Mouse (Mus musculus) intestine, embryonic 15.5 days (tissue): ENCODE results near the gene Timm9. TPM values are rescaled to one million over a fixed set of nuclear protein-coding genes. Genes with fewer than 3 reads are reported as not detected.
A peak's percentile ranks its signal among the peaks of the same experiment; 100 is the strongest.
"Not testable (repeated sequence)": the region's sequence is repeated elsewhere in the genome, so short reads cannot be mapped to it uniquely, and the experiment has no call there.

ENCODE experiments used
- ATAC-seq: fragments of 200-750 bp; cut with Nextera tagmentation; 2 replicates; pipeline ENCODE4 v1.8.0; 2017; ENCODE audit warnings: moderate TSS enrichment, moderate library complexity
- H3K27ac ChIP-seq: fragments of 300-500 bp; sonication (generic); 2 replicates; pipeline ENCODE4 v1.5.1; 2015; ENCODE audit warnings: mild to moderate bottlenecking, inconsistent platforms
- H3K27me3 ChIP-seq: fragments of 300-500 bp; sonication (generic); replicated peaks from 2 replicates; pipeline ENCODE4 v1.6.1; 2015; ENCODE audit warnings: inconsistent platforms
- H3K36me3 ChIP-seq: fragments of 300-500 bp; sonication (generic); 2 replicates; pipeline ENCODE4 v1.6.1; 2015; ENCODE audit warnings: inconsistent platforms
- H3K4me1 ChIP-seq: fragments of 300-500 bp; sonication (generic); replicated peaks from 2 replicates; pipeline ENCODE4 v1.6.1; 2015; ENCODE audit warnings: inconsistent platforms
- H3K4me2 ChIP-seq: fragments of 300-500 bp; sonication (generic); replicated peaks from 2 replicates; pipeline ENCODE4 v1.6.1; 2015; ENCODE audit warnings: mild to moderate bottlenecking, inconsistent platforms
- H3K4me3 ChIP-seq: fragments of 300-500 bp; sonication (generic); replicated peaks from 2 replicates; pipeline ENCODE4 v1.5.1; 2015; ENCODE audit warnings: inconsistent platforms
- H3K9ac ChIP-seq: fragments of 300-500 bp; sonication (generic); 2 replicates; pipeline ENCODE4 v1.6.1; 2015; ENCODE audit warnings: inconsistent platforms
- H3K9me3 ChIP-seq: fragments of 300-500 bp; sonication (generic); 2 replicates; pipeline ENCODE4 v1.6.1; 2016; ENCODE audit warnings: inconsistent platforms
- WGBS: fragments of 180-500 bp; shearing (Covaris S2); methylation state at CpG from one replicate; pipeline ENCODE4 v1.1.7; 2015; 5-methylcytosine and 5-hydroxymethylcytosine counted together
- polyA plus RNA-seq: library from polyadenylated mRNA; unstranded; fragments of >200 nt; fragmentation: Nextera tagmentation; extraction: Ambion mirVana; gene quantifications from 2 replicates; pipeline ENCODE4 v1.2.1, GENCODE M21; 2015

Gene Timm9
- polyA plus RNA-seq, 1 experiment from 2014 or later, result 109 TPM

- no peak overlapping the region for H3K4me2 ChIP-seq
- no peaks in the 10 kb centered on the region for H3K27me3 ChIP-seq
- H3K27ac ChIP-seq, result no peak overlapping the region
- 79% methylated on average over 5 of the region's 5 CpGs for WGBS
- peaks cover 5% of the 10 kb centered on the region; the same call in 1 of the 2 replicates for H3K4me1 ChIP-seq
- H3K4me3 ChIP-seq, result no peak overlapping the region
- no peak for ATAC-seq
- no peaks in the 10 kb centered on the region for H3K9me3 ChIP-seq
- H3K36me3 ChIP-seq, result peaks cover 23% of the 10 kb centered on the region
- H3K9ac ChIP-seq, result no peak overlapping the region
Measured at GRCm38 (mm10) chr12:71139258-71139828, 2.9 kb upstream of the Timm9 start.

GRCm38 (mm10) chr12:71137686-71138085 is 1.2 kb upstream of the Timm9 start:
- ATAC-seq, result no peak
- peak overlapping the region; percentile 56 for H3K9ac ChIP-seq
- H3K9me3 ChIP-seq, result no peaks in the 10 kb centered on the region
- H3K27ac ChIP-seq, result no peak overlapping the region
- peaks cover 5% of the 10 kb centered on the region; the same call in 1 of the 2 replicates for H3K4me1 ChIP-seq
- H3K36me3 ChIP-seq, result peaks cover 18% of the 10 kb centered on the region
- peak overlapping the region; percentile 94 for H3K4me3 ChIP-seq
- WGBS, result 2% methylated on average over 11 of the region's 11 CpGs
- H3K4me2 ChIP-seq, result peak overlapping the region; percentile 84
- no peaks in the 10 kb centered on the region for H3K27me3 ChIP-seq

- Histone ChIP-seq H3K27me3 (no peaks in the 10 kb centered on the region), H3K9ac (peak overlapping the region; percentile 89), H3K4me3 (peak overlapping the region; percentile 94), H3K27ac (peak overlapping the region; percentile 59; the same call in 1 of the 2 replicates), H3K4me1 (peaks cover 5% of the 10 kb centered on the region; the same call in 1 of the 2 replicates), H3K4me2 (peak overlapping the region; percentile 84), H3K36me3 (peaks cover 18% of the 10 kb centered on the region; the same call in 1 of the 2 replicates), H3K9me3 (no peaks in the 10 kb centered on the region)
- under 1% methylated on average over 30 of the region's 30 CpGs for WGBS
- peak; percentile 86 for ATAC-seq
Measured at GRCm38 (mm10) chr12:71136974-71137491, 549 bp upstream of the Timm9 start.

- Histone ChIP-seq H3K4me2 (peak overlapping the region; percentile 72), H3K27me3 (no peaks in the 10 kb centered on the region), H3K27ac (no peak overlapping the region), H3K9ac (no peak overlapping the region), H3K36me3 (peaks cover 17% of the 10 kb centered on the region; the same call in 1 of the 2 replicates), H3K4me1 (peaks cover 5% of the 10 kb centered on the region; the same call in 1 of the 2 replicates), H3K9me3 (no peaks in the 10 kb centered on the region), H3K4me3 (peak overlapping the region; percentile 94)
- 29% methylated on average over 5 of the region's 5 CpGs for WGBS
- no peak for ATAC-seq
Measured at GRCm38 (mm10) chr12:71135581-71135980, 903 bp downstream of the Timm9 start.

- Histone ChIP-seq H3K9ac (no peak overlapping the region), H3K36me3 (peaks cover 7% of the 10 kb centered on the region), H3K4me2 (no peak overlapping the region), H3K27ac (no peak overlapping the region), H3K27me3 (no peaks in the 10 kb centered on the region), H3K4me3 (no peak overlapping the region), H3K9me3 (no peaks in the 10 kb centered on the region), H3K4me1 (no peaks in the 10 kb centered on the region)
- 92% methylated on average over 9 of the region's 9 CpGs for WGBS
- ATAC-seq, result no peak
Measured at GRCm38 (mm10) chr12:71123286-71123685, 13.2 kb downstream of the Timm9 start.

- Histone ChIP-seq H3K27me3 (no peaks in the 10 kb centered on the region), H3K9me3 (no peaks in the 10 kb centered on the region), H3K9ac (no peak overlapping the region), H3K4me2 (no peak overlapping the region), H3K36me3 (peaks cover 7% of the 10 kb centered on the region), H3K4me3 (no peak overlapping the region), H3K4me1 (no peaks in the 10 kb centered on the region), H3K27ac (no peak overlapping the region)
- no peak for ATAC-seq
- 86% methylated on average over 10 of the region's 10 CpGs for WGBS
Measured at GRCm38 (mm10) chr12:71122731-71123130, 13.8 kb downstream of the Timm9 start.

GRCm38 (mm10) chr12:71116411-71116810 is 20.1 kb downstream of the Timm9 start:
- no peak overlapping the region for H3K4me2 ChIP-seq

GRCm38 (mm10) chr12:71113675-71114288 is 22.7 kb downstream of the Timm9 start:
- Histone ChIP-seq H3K27me3 (no peaks in the 10 kb centered on the region), H3K4me3 (no peak overlapping the region), H3K9me3 (no peaks in the 10 kb centered on the region), H3K27ac (no peak overlapping the region), H3K36me3 (no peaks in the 10 kb centered on the region), H3K9ac (no peak overlapping the region), H3K4me2 (no peak overlapping the region; the same call in 1 of the 2 replicates), H3K4me1 (peaks cover 5% of the 10 kb centered on the region; the same call in 1 of the 2 replicates)
- 26% methylated on average over 12 of the region's 12 CpGs for WGBS
- peak; percentile 73; the same call in 1 of the 2 replicates for ATAC-seq

More at GRCm38 (mm10) chr12:71116411-71116810, 20.1 kb downstream of the Timm9 start:
- no peak overlapping the region for H3K4me3 ChIP-seq
- ATAC-seq, result no peak
- WGBS, result 72% methylated on average over 5 of the region's 5 CpGs
- no peaks in the 10 kb centered on the region for H3K9me3 ChIP-seq
- H3K9ac ChIP-seq, result no peak overlapping the region
- H3K27ac ChIP-seq, result no peak overlapping the region
- H3K27me3 ChIP-seq, result no peaks in the 10 kb centered on the region
- no peaks in the 10 kb centered on the region for H3K36me3 ChIP-seq
- 0 out of 2 replicates have a peak, but pooled peaks cover under 1% of the 10 kb centered on the region for H3K4me1 ChIP-seq

GRCm38 (mm10) chr12:71113074-71113473 is 23.4 kb downstream of the Timm9 start:
- 85% methylated on average over 10 of the region's 10 CpGs for WGBS

GRCm38 (mm10) chr12:71111331-71111730 is 25.2 kb downstream of the Timm9 start, which contains the start of gene Tomm20l:
Gene Tomm20l, plus strand, starts transcription at chr12:71111428.
- Histone ChIP-seq H3K4me3 (peak within 1 kb of the TSS; percentile 26), H3K27me3 (no peaks in the 10 kb centered on the region), H3K27ac (no peak within 1 kb of the TSS), H3K9ac (peak within 1 kb of the TSS; percentile 6; the same call in 1 of the 2 replicates), H3K4me1 (peaks cover 5% of the 10 kb centered on the region; the same call in 1 of the 2 replicates), H3K4me2 (peak within 1 kb of the TSS; percentile 66), H3K36me3 (no peaks in the 10 kb centered on the region), H3K9me3 (no peaks in the 10 kb centered on the region)
- ATAC-seq, result peak; percentile 65; the same call in 1 of the 2 replicates
- WGBS, result 8% methylated on average over 33 of the region's 33 CpGs

More at GRCm38 (mm10) chr12:71113074-71113473, 23.4 kb downstream of the Timm9 start:
- no peak overlapping the region for H3K9ac ChIP-seq
- no peaks in the 10 kb centered on the region for H3K9me3 ChIP-seq
- H3K27ac ChIP-seq, result no peak overlapping the region
- H3K4me1 ChIP-seq, result peaks cover 5% of the 10 kb centered on the region; the same call in 1 of the 2 replicates
- no peaks in the 10 kb centered on the region for H3K36me3 ChIP-seq
- H3K27me3 ChIP-seq, result no peaks in the 10 kb centered on the region
- no peak for ATAC-seq
- no peak overlapping the region for H3K4me3 ChIP-seq
- no peak overlapping the region for H3K4me2 ChIP-seq

- no peak for ATAC-seq
- WGBS, result 85% methylated on average over 6 of the region's 6 CpGs
- Histone ChIP-seq H3K27ac (no peak overlapping the region), H3K4me3 (no peak overlapping the region), H3K4me1 (peaks cover 5% of the 10 kb centered on the region; the same call in 1 of the 2 replicates), H3K4me2 (no peak overlapping the region), H3K27me3 (no peaks in the 10 kb centered on the region), H3K36me3 (no peaks in the 10 kb centered on the region), H3K9ac (no peak overlapping the region), H3K9me3 (no peaks in the 10 kb centered on the region)
Measured at GRCm38 (mm10) chr12:71107216-71107771, 29.2 kb downstream of the Timm9 start.

GRCm38 (mm10) chr12:71104275-71104674 is 32.2 kb downstream of the Timm9 start:
- not testable (repeated sequence) for H3K4me1 ChIP-seq, H3K27ac ChIP-seq, H3K9me3 ChIP-seq, H3K36me3 ChIP-seq, ATAC-seq, H3K4me2 ChIP-seq, H3K4me3 ChIP-seq, H3K9ac ChIP-seq, H3K27me3 ChIP-seq
- 80% methylated on average over 4 of the region's 4 CpGs for WGBS
